Mouse (Mus musculus) thymus, postnatal 14 days (tissue): ENCODE measurements around the gene Zfp973.
"Not testable (repeated sequence)": the region's sequence is repeated elsewhere in the genome, so short reads cannot be mapped to it uniquely, and the experiment has no call there.

ENCODE experiments used
- DNase-seq: peaks from one replicate; pipeline ENCODE4 v3.0.0; 2021

Gene Zfp973

GRCm38 (mm10) chr2:176670222-176670621, at the start of gene Zfp973:
Gene Zfp973, plus strand, starts transcription at chr2:176670522.
- not testable (repeated sequence) for DNase-seq

GRCm38 (mm10) chr2:176636244-176636643, 34.1 kb upstream of the Zfp973 start, which contains the start of gene Gm14308:
Gene Gm14308, minus strand, starts transcription at chr2:176636344.
- not testable (repeated sequence) for DNase-seq

- DNase-seq: peak; percentile 13
These were observed 37.7 kb downstream of the Zfp973 start, which contains the start of gene Gm14305 for GRCm38 (mm10) chr2:176708051-176708450. Gene Gm14305, plus strand, starts transcription at chr2:176708328.
